Mouse (Mus musculus): ENCODE results near the gene Igf2bp1. TPM values are rescaled to one million over a fixed set of nuclear protein-coding genes. Genes with fewer than 3 reads are reported as not detected.

Gene Igf2bp1
- polyA plus RNA-seq, 1 experiment: 392 TPM

DNA sequence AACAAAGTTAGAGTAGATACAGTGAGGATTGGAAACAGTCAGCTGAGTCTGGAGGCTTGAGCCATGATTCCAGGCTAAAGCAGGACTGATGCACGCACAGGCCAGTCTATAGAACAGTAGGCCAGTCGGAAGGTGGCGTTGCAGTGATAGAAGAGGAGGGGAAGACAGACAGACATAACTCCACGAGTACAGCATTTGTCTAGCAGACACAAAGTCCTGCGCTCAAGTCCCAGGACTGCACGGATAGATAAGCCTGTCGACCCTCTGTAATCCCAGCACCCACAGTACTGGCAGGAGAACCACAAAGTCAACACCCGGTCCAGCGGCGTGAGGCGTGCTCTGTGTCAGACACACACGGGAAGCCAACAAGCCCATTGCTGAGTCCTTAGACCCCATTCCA is 23.9 kb downstream of the Igf2bp1 start:
- Histone ChIP-seq H3K4me3 (ENCODE audit: low read depth, low read length) (peak overlapping the region; percentile 86), H3K4me1 (ENCODE audit: control insufficient read depth, insufficient read depth, low read length) (peaks cover 1% of the 10 kb centered on the region), H3K27ac (ENCODE audit: insufficient read depth, low read length) (peak overlapping the region; percentile 90), H3K9me3 (replicated peaks; ENCODE audit: control insufficient read depth, insufficient read depth, low read length, poor library complexity, severe bottlenecking) (no peaks in the 10 kb centered on the region), H3K27me3 (ENCODE audit: control insufficient read depth, insufficient read depth, low read length, poor library complexity, severe bottlenecking) (no peaks in the 10 kb centered on the region), H3K36me3 (ENCODE audit: control insufficient read depth, insufficient read depth, low read length, poor library complexity, severe bottlenecking) (peaks cover 27% of the 10 kb centered on the region), H3K9ac (ENCODE audit: low read depth, poor library complexity, severe bottlenecking) (peak overlapping the region; percentile 74)
- TF ChIP-seq EP300 (IDR thresholded peaks at IDR 0.05; ENCODE audit: insufficient read depth, low read depth, low read length) (0 out of 2 replicates have a peak, but pooled peaks have one; percentile 36), CTCF (IDR thresholded peaks at IDR 0.05; ENCODE audit: low read depth, low read length) (peak; percentile 57), POLR2A (IDR thresholded peaks at IDR 0.05; ENCODE audit: insufficient read depth, low read length) (no peak)

DNA sequence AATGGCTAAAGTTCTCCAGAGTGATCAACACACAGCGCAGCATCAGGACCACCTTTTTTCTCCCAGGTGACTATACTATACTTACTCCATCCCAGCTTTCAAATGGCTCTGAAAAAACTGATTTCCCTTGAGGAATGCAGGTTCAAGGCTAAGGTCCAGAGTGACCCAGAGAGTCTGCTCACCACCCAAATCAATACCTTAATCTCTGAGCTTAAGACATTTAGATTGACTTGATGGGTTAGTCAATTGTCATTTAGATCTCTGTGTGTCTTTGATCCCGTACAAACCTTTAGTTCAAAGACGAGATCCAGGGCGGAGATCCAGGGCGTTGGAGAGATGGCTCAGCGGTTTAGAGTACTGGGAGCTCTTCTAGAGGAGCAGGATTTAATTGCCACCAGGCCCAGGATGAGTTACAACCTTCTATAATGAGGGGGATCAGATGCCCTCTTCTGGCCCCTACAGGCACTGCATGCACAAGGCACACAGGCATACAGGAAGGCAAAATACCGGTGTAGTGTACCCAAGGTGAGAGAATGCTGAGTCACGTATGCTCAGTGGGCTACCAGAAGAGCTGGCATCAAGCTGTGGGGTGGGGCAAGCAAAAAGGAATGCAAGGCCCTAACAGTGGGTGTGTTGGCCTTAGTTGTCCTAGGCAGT is 24.9 kb downstream of the Igf2bp1 start:
- Histone ChIP-seq H3K27me3 (ENCODE audit: control insufficient read depth, insufficient read depth, low read length, poor library complexity, severe bottlenecking) (no peaks in the 10 kb centered on the region), H3K27ac (ENCODE audit: insufficient read depth, low read length) (peak overlapping the region; percentile 90), H3K36me3 (ENCODE audit: control insufficient read depth, insufficient read depth, low read length, poor library complexity, severe bottlenecking) (peaks cover 36% of the 10 kb centered on the region), H3K9me3 (replicated peaks; ENCODE audit: control insufficient read depth, insufficient read depth, low read length, poor library complexity, severe bottlenecking) (no peaks in the 10 kb centered on the region), H3K9ac (ENCODE audit: low read depth, poor library complexity, severe bottlenecking) (peak overlapping the region; percentile 74), H3K4me1 (ENCODE audit: control insufficient read depth, insufficient read depth, low read length) (peaks cover 1% of the 10 kb centered on the region), H3K4me3 (ENCODE audit: low read depth, low read length) (peak overlapping the region; percentile 86)
- TF ChIP-seq EP300 (IDR thresholded peaks at IDR 0.05; ENCODE audit: insufficient read depth, low read depth, low read length) (peak; percentile 91), CTCF (IDR thresholded peaks at IDR 0.05; ENCODE audit: low read depth, low read length) (peak; percentile 77), POLR2A (IDR thresholded peaks at IDR 0.05; ENCODE audit: insufficient read depth, low read length) (no peak)

DNA sequence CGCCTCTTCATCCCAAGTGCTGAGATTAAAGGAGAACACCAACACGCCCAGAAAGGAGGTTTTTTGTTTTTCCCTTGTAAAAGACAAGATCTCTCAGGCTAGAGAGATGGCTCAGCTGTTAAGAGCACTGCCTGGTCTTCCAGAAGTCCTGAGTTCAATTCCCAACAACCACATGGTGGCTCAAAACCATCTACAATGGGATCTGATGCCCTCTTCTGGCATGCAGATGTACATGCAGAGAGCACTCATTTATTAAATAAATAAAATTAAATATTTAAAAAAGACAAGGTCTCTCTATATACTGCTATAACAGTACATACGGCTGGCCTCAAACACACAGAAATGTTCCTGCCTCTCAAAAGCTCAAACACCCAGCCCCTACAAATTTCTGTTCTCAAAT is 27.3 kb downstream of the Igf2bp1 start:
- Histone ChIP-seq H3K27ac (ENCODE audit: insufficient read depth, low read length) (no peak overlapping the region), H3K4me1 (ENCODE audit: control insufficient read depth, insufficient read depth, low read length) (no peaks in the 10 kb centered on the region), H3K36me3 (ENCODE audit: control insufficient read depth, insufficient read depth, low read length, poor library complexity, severe bottlenecking) (peaks cover 59% of the 10 kb centered on the region), H3K4me3 (ENCODE audit: low read depth, low read length) (no peak overlapping the region), H3K9me3 (replicated peaks; ENCODE audit: control insufficient read depth, insufficient read depth, low read length, poor library complexity, severe bottlenecking) (no peaks in the 10 kb centered on the region), H3K27me3 (ENCODE audit: control insufficient read depth, insufficient read depth, low read length, poor library complexity, severe bottlenecking) (no peaks in the 10 kb centered on the region), H3K9ac (ENCODE audit: low read depth, poor library complexity, severe bottlenecking) (no peak overlapping the region)
- TF ChIP-seq EP300 (IDR thresholded peaks at IDR 0.05; ENCODE audit: insufficient read depth, low read depth, low read length): no peak
- TF ChIP-seq CTCF (IDR thresholded peaks at IDR 0.05; ENCODE audit: low read depth, low read length): no peak
- TF ChIP-seq POLR2A (IDR thresholded peaks at IDR 0.05; ENCODE audit: insufficient read depth, low read length): no peak

DNA sequence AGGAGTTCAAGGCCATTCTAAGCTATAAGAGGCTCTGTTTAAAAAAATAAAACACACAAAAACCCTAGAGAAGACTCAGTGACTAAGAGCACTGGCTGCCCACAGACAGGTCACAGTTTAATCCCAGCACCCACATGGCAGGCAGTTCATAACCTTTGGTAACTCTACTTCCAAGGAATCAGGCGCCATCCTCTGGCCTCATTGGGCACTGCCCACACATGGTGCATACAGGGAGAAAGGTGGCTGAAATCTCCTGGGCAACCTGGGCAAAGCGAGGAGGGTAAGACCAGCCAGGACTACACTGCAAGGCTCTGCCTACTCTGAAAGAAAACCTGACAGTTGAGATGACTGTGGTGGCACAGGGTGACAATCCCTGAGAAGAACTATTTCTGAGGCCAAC is 29.4 kb downstream of the Igf2bp1 start:
- no peak overlapping the region for H3K27ac ChIP-seq (ENCODE audit: insufficient read depth, low read length)
- no peak overlapping the region for H3K9ac ChIP-seq (ENCODE audit: low read depth, poor library complexity, severe bottlenecking)
- no peak overlapping the region for H3K4me3 ChIP-seq (ENCODE audit: low read depth, low read length)
- H3K4me1 ChIP-seq (ENCODE audit: control insufficient read depth, insufficient read depth, low read length): no peaks in the 10 kb centered on the region
- peaks cover 77% of the 10 kb centered on the region for H3K36me3 ChIP-seq (ENCODE audit: control insufficient read depth, insufficient read depth, low read length, poor library complexity, severe bottlenecking)
- TF ChIP-seq EP300 (IDR thresholded peaks at IDR 0.05; ENCODE audit: insufficient read depth, low read depth, low read length) (no peak), CTCF (IDR thresholded peaks at IDR 0.05; ENCODE audit: low read depth, low read length) (peak; percentile 36)
- H3K27me3 ChIP-seq (ENCODE audit: control insufficient read depth, insufficient read depth, low read length, poor library complexity, severe bottlenecking): no peaks in the 10 kb centered on the region
- H3K9me3 ChIP-seq (replicated peaks; ENCODE audit: control insufficient read depth, insufficient read depth, low read length, poor library complexity, severe bottlenecking): no peaks in the 10 kb centered on the region

DNA sequence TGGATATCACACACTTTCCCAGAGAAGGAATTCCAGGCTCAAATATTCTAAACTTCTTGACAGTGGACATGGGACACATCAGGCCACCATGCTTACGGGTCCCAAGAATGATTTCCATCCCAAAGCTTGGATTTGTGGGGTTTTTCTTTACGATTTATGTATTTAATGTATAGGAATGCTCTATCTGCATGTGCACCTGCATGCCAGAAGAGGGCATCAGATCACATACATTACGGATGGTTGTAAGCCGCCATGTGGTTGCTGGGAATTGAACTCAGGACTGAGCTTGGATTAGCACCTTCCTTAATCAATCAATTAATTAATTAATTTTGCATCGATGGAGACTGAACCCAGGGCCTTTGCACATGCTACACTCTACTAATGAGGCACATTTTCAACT is 30.0 kb downstream of the Igf2bp1 start:
- no peak for TF ChIP-seq POLR2A (IDR thresholded peaks at IDR 0.05; ENCODE audit: insufficient read depth, low read length)
- no peak for TF ChIP-seq CTCF (IDR thresholded peaks at IDR 0.05; ENCODE audit: low read depth, low read length)
- no peak for TF ChIP-seq EP300 (IDR thresholded peaks at IDR 0.05; ENCODE audit: insufficient read depth, low read depth, low read length)
- Histone ChIP-seq H3K36me3 (ENCODE audit: control insufficient read depth, insufficient read depth, low read length, poor library complexity, severe bottlenecking) (peaks cover 81% of the 10 kb centered on the region), H3K9me3 (replicated peaks; ENCODE audit: control insufficient read depth, insufficient read depth, low read length, poor library complexity, severe bottlenecking) (no peaks in the 10 kb centered on the region), H3K27ac (ENCODE audit: insufficient read depth, low read length) (no peak overlapping the region), H3K4me1 (ENCODE audit: control insufficient read depth, insufficient read depth, low read length) (no peaks in the 10 kb centered on the region), H3K4me3 (ENCODE audit: low read depth, low read length) (no peak overlapping the region), H3K9ac (ENCODE audit: low read depth, poor library complexity, severe bottlenecking) (no peak overlapping the region), H3K27me3 (ENCODE audit: control insufficient read depth, insufficient read depth, low read length, poor library complexity, severe bottlenecking) (no peaks in the 10 kb centered on the region)

DNA sequence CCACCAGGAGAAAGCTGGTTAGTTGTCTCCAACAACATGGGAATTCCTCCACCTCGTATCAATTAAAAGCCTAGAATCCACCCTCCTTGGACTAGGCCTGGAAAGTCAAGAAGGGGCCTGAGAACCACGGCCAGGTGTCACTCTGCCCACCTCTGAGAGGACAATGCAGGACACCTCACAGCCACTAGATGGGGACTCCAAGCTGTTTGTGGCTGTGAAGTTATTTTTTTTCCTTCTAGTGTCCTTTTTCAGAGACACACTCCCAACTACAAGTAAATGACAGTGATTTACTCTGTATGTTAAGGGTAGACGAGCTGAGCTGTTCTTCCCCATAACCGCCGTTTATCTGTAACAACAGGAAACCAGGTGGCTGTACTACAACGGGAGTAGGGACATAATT is 32.6 kb downstream of the Igf2bp1 start:
- H3K27me3 ChIP-seq (ENCODE audit: control insufficient read depth, insufficient read depth, low read length, poor library complexity, severe bottlenecking): no peaks in the 10 kb centered on the region
- no peaks in the 10 kb centered on the region for H3K9me3 ChIP-seq (replicated peaks; ENCODE audit: control insufficient read depth, insufficient read depth, low read length, poor library complexity, severe bottlenecking)
- no peak overlapping the region for H3K4me3 ChIP-seq (ENCODE audit: low read depth, low read length)
- peaks cover 91% of the 10 kb centered on the region for H3K36me3 ChIP-seq (ENCODE audit: control insufficient read depth, insufficient read depth, low read length, poor library complexity, severe bottlenecking)
- TF ChIP-seq EP300 (IDR thresholded peaks at IDR 0.05; ENCODE audit: insufficient read depth, low read depth, low read length): no peak
- TF ChIP-seq CTCF (IDR thresholded peaks at IDR 0.05; ENCODE audit: low read depth, low read length): peak; percentile 39
- TF ChIP-seq POLR2A (IDR thresholded peaks at IDR 0.05; ENCODE audit: insufficient read depth, low read length): no peak
- H3K27ac ChIP-seq (ENCODE audit: insufficient read depth, low read length): no peak overlapping the region
- H3K4me1 ChIP-seq (ENCODE audit: control insufficient read depth, insufficient read depth, low read length): no peaks in the 10 kb centered on the region
- no peak overlapping the region for H3K9ac ChIP-seq (ENCODE audit: low read depth, poor library complexity, severe bottlenecking)
